Mouse (Mus musculus) telencephalon, adult 2 months (tissue): ENCODE results near the gene Rnf151.
"Not testable (repeated sequence)": the region's sequence is repeated elsewhere in the genome, so short reads cannot be mapped to it uniquely, and the experiment has no call there.

Experiments used
- DNase-seq: peaks from one replicate; pipeline ENCODE4 v3.0.0-alpha.2; 2011; ENCODE audit warnings: low read depth, low spot score

The Rnf151 gene

DNA sequence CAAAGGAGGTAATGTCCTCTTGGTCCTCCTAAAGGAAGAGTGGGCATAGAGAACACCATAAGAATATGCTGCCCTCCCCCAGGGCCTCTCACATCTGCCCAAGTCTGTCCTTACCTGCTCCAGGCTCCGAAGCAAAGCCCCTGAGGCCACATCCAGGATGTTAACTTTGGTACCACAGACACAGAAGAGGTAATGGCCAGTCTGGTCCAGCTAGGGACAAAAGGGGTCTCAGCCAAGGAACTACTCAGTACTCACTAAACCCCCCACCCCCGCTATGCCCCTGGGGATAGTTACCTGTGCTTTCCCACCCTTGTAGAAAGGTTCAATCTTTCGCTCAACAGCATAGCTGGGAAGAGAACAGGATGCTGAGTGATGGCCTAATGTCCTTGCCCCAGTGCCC, 12.0 kb downstream of the Rnf151 start:
- DNase-seq = no peak

DNA sequence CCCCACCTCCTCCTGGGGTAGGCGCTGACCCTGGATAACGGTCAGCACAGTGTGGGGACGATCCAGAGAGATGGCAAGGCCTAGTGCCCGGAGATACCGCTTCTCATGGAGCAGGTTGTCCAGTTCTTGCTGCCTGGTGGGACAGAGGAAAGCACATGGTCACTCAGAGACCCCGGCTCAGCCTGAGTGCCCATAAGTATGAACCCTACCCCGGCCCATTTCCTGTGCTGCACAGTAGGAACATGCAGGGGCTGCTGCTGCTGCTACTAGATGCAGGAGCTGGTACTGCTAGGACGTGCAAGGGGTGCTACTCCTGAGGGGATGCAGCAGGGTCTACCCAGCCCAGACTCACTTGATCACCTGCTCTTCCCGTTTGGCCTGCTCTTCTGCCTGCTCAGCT, 16.6 kb downstream of the Rnf151 start:
- no peak for DNase-seq

- DNase-seq = no peak
Measured at GRCm38 (mm10) chr17:24699473-24699872, 18.4 kb downstream of the Rnf151 start.

GRCm38 (mm10) chr17:24698715-24699114, 19.1 kb downstream of the Rnf151 start:
- no peak for DNase-seq

GRCm38 (mm10) chr17:24697985-24698384, 19.9 kb downstream of the Rnf151 start:
- DNase-seq = no peak

DNA sequence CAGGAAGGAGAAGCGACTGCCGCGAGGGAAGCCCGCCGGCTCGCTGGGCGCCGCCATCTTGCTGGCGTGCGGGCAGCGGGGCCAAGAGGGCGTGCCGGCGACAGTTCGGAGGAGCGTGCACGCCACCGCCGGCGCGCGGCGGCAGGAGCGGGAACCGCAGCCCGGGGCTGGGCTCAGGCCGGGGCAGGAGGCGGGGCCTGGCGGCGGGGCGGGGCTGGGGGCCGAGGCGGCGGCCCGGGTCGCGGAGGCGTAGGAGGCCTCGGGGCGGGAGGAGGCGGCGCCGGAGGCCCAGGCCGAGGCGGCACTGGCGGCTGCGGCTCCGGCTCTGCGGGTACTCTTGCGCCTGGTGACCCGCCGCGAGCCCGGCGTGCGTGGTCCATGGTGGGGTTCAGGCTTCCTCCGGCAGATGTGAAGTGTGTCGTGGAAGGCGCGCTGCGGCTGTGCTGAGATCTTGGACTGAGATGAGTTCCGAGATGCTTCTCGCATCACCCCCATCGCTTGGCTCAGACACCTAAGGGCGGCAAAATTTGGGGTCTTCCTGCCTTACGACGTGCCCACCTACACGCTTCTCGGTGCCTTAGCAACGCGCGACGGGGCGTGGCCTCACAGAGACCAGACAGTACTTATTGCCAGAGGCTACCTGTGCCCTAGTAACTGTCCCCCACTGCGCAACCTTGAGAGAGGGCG, 21.7 kb downstream of the Rnf151 start, which contains the start of the genes Gfer and Noxo1:
Gene Gfer (minus strand): TSS at position 146 of the 687 bp plus-strand sequence.
Gene Noxo1 (plus strand): TSS at position 224 of the 687 bp plus-strand sequence.
- no peak for DNase-seq

- no peak for DNase-seq
Measured at GRCm38 (mm10) chr17:24695326-24696010, 22.4 kb downstream of the Rnf151 start.

GRCm38 (mm10) chr17:24692385-24692784, 25.5 kb downstream of the Rnf151 start:
- no peak for DNase-seq

- no peak for DNase-seq
Measured at GRCm38 (mm10) chr17:24689251-24690081, 28.4 kb downstream of the Rnf151 start, which contains the start of gene Syngr3. Gene Syngr3 (minus strand): TSS chr17:24689955.

DNA sequence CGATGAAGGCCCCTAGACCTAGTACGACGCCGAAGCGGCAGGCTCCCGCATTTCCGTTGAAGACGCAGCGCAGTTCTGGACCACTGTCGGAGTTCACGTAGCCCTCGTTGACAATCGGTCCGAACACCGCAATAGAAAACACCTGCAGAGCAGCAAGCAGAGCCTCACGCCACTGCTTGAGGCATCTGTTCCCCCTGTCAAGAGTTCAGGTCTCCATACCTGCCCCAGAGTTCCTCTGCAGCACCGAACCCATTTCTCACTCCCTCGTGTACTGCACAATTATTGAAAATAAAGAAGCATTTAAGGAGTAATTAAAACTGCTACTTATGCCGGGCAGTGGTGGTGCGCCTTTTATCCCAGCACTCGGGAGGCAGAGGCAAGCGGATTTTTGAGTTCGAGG, 30.3 kb downstream of the Rnf151 start:
- DNase-seq = no peak

- DNase-seq = no peak
Measured at GRCm38 (mm10) chr17:24687146-24687595, 30.7 kb downstream of the Rnf151 start.

DNA sequence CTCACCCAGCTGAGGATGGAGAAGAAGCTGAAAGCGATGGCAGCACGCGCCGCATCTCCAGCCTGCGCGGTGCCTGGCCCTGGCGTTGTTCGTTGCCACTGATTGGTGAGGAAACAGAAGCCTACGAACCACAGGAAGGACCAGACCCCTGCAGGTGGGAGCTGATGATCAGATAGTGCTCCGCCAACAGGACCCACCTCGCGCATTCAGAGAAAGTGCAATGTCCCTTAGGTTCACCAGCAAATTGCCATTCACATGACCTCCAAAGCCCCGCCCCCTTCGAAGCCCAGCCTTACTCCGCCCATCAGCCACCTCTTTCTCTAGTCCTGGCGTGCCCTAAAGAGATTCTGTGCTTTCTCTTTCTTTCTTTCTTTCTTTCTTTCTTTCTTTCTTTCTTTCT, 31.3 kb downstream of the Rnf151 start:
- DNase-seq = no peak

GRCm38 (mm10) chr17:24677500-24678080, 40.3 kb downstream of the Rnf151 start:
- no peak for DNase-seq

- DNase-seq = no peak
Measured at GRCm38 (mm10) chr17:24676877-24677276, 41.0 kb downstream of the Rnf151 start.

GRCm38 (mm10) chr17:24676187-24676586, 41.7 kb downstream of the Rnf151 start:
- no peak for DNase-seq

DNA sequence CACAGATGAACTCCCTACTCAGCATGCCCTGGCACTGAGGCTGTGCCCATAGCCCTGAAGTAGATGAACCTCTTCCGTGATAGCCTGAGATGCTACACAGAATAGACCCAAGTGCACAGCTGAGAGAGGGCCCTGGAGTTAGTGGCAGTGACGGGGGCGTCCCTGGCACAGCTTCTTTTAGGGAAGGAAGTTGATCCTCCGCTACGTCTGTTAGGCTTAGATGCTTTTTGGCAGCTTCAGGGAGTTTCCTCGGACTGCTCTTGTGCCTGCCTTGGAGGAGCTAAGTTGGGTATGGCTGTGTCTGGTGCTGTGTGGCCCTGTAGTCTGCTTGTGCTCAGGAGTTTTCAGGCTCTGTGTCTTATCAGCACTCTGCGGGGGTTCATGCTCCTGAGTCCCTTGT, 43.6 kb downstream of the Rnf151 start:
- peak; percentile 74 for DNase-seq

GRCm38 (mm10) chr17:24672141-24672540, 45.7 kb downstream of the Rnf151 start:
- DNase-seq = no peak

GRCm38 (mm10) chr17:24671346-24671745, 46.5 kb downstream of the Rnf151 start:
- DNase-seq = no peak

DNA sequence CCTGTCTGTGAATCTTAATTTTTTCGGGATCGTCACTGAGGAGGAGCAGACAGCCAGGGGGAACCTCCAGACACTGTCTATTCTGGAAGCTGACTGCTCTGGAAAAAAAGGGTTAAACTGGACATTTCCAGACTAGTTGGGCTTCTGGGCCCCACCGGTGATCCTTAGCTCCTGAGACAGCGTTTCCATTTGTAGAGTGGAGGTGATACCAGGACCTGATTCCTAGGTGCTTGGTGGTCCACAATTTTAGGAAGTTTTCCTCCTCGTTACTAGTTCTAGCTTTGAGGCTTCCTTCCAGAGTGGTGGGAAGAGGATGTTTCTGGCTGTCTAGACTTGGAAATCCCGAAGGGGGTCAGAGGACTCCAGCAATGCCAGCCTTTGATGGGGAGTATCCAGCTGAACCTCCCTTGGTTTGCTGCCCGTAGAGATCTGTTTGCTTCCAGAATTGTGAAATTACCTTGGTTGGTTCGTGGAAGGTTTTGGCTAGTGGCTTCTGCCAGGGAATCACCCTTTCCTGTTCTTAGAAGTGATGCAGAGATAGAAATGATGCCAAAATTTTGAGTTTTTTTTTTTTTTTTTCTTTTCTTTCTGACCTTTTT, 47.5 kb downstream of the Rnf151 start:
- DNase-seq = no peak

GRCm38 (mm10) chr17:24669545-24670245, 48.2 kb downstream of the Rnf151 start, which contains the start of gene Zfp598:
Gene Zfp598 (plus strand): TSS chr17:24669687.
- peak; percentile 79 for DNase-seq

DNA sequence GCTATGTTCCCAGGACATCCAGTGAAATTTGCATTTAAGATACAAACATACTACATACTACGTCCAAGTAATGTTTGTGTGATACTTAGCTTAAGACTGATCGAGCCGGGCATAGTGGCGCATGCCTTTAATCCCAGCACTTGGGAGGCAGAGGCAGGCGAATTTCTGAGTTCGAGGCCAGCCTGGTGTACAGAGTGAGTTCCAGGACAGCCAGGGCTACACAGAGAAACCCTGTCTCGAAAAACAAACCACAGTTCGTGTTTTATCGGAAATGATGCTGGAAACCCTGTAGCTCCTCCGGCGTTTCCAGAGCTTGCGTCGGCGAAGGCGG, 48.7 kb downstream of the Rnf151 start:
- not testable (repeated sequence) for DNase-seq
